Mouse (Mus musculus) small intestine, adult 2 months (tissue): Measurements from ENCODE around the gene Pigv. TPM values are rescaled to one million over a fixed set of nuclear protein-coding genes. Genes with fewer than 3 reads are reported as not detected.
A peak's percentile ranks its signal among the peaks of the same experiment; 100 is the strongest.

Source experiments
- H3K27ac ChIP-seq: fragments of 200-500 bp; 2 replicates; pipeline ENCODE4 v1.5.1; 2012; ENCODE audit warnings: low read depth, low read length, control low read depth, inconsistent platforms; ENCODE audit not compliant: insufficient read depth
- H3K27me3 ChIP-seq: fragments of 200-500 bp; 2 replicates; pipeline ENCODE4 v1.6.1; 2012; ENCODE audit warnings: mild to moderate bottlenecking, moderate library complexity, low read length, inconsistent platforms; ENCODE audit not compliant: control insufficient read depth, insufficient read depth
- H3K36me3 ChIP-seq: fragments of 200-500 bp; 2 replicates; pipeline ENCODE4 v1.6.1; 2012; ENCODE audit warnings: mild to moderate bottlenecking, low read length, control low read depth, inconsistent platforms; ENCODE audit not compliant: control insufficient read depth, insufficient read depth
- H3K4me1 ChIP-seq: fragments of 200-500 bp; 2 replicates; pipeline ENCODE4 v1.6.1; 2012; ENCODE audit warnings: low read length, inconsistent platforms, mixed read lengths; ENCODE audit not compliant: control insufficient read depth, insufficient read depth, insufficient read length
- H3K4me3 ChIP-seq: fragments of 200-500 bp; 2 replicates; pipeline ENCODE4 v1.5.1; 2012; ENCODE audit warnings: low read depth, mild to moderate bottlenecking, control low read depth, inconsistent platforms, low read length, moderate library complexity
- CTCF ChIP-seq: fragments of 200-500 bp; IDR thresholded peaks from 2 replicates; pipeline ENCODE4 v1.5.1; 2012; ENCODE audit warnings: low read depth, mild to moderate bottlenecking, control low read depth, inconsistent platforms, low read length, moderate library complexity, mixed read lengths; ENCODE audit not compliant: insufficient replicate concordance, insufficient read length; ENCODE audit errors: extremely low read depth
- POLR2A ChIP-seq: fragments of 200-500 bp; IDR thresholded peaks from 2 replicates; pipeline ENCODE4 v1.6.1; 2012; ENCODE audit warnings: low read depth, mild to moderate bottlenecking, control low read depth, inconsistent platforms, low read length, moderate library complexity
- WGBS: fragments of 180-500 bp; shearing (Covaris S2); methylation state at CpG from one replicate; pipeline ENCODE4 v1.1.7; 2018; 5-methylcytosine and 5-hydroxymethylcytosine counted together
- polyA plus RNA-seq: library from polyadenylated mRNA; depleted of rRNA; stranded (reverse); fragments of >200 nt; gene quantifications from 2 replicates; pipeline ENCODE4 v1.2.3, GENCODE M21; 2012

Pigv gene
- polyA plus RNA-seq, 1 experiment: 8.9 TPM

GRCm38 (mm10) chr4:133672845-133673647 is 599 bp upstream of the Pigv start:
- Histone ChIP-seq H3K4me3 (peak overlapping the region; percentile 91), H3K27me3 (no peaks in the 10 kb centered on the region), H3K4me1 (peaks cover 18% of the 10 kb centered on the region; the same call in 1 of the 2 replicates), H3K36me3 (peaks cover 2% of the 10 kb centered on the region), H3K27ac (peak overlapping the region; percentile 96)
- WGBS: under 1% methylated on average over 24 of the region's 24 CpGs
- no peak for TF ChIP-seq POLR2A
- no peak for TF ChIP-seq CTCF

- TF ChIP-seq POLR2A (no peak), CTCF (peak; percentile 96)
- whole genome bisulfite sequencing: 2% methylated on average over 13 of the region's 13 CpGs
Measured at GRCm38 (mm10) chr4:133671184-133671880, 1.1 kb downstream of the Pigv start.

GRCm38 (mm10) chr4:133669652-133670210 is 2.7 kb downstream of the Pigv start:
- Histone ChIP-seq H3K36me3 (peaks cover 8% of the 10 kb centered on the region), H3K4me1 (peaks cover 15% of the 10 kb centered on the region), H3K27me3 (no peaks in the 10 kb centered on the region), H3K27ac (no peak overlapping the region), H3K4me3 (no peak overlapping the region)
- WGBS: 53% methylated on average over 6 of the region's 6 CpGs
- TF ChIP-seq CTCF: peak; percentile 16; the same call in 1 of the 2 replicates
- TF ChIP-seq POLR2A: no peak

More at GRCm38 (mm10) chr4:133671184-133671880, 1.1 kb downstream of the Pigv start:
- Histone ChIP-seq H3K27ac (peak overlapping the region; percentile 96), H3K36me3 (peaks cover 4% of the 10 kb centered on the region), H3K4me3 (peak overlapping the region; percentile 91), H3K4me1 (peaks cover 15% of the 10 kb centered on the region; the same call in 1 of the 2 replicates), H3K27me3 (no peaks in the 10 kb centered on the region)

GRCm38 (mm10) chr4:133668537-133668936 is 3.9 kb downstream of the Pigv start:
- no peak overlapping the region for H3K27ac ChIP-seq

GRCm38 (mm10) chr4:133666199-133666598 is 6.2 kb downstream of the Pigv start:
- H3K4me1 ChIP-seq: peaks cover 16% of the 10 kb centered on the region
- H3K4me3 ChIP-seq: no peak overlapping the region
- TF ChIP-seq POLR2A (no peak), CTCF (no peak)
- peaks cover 14% of the 10 kb centered on the region for H3K36me3 ChIP-seq
- 78% methylated on average over 6 of the region's 6 CpGs for WGBS
- peak overlapping the region; percentile 29 for H3K27ac ChIP-seq
- no peaks in the 10 kb centered on the region for H3K27me3 ChIP-seq

More at GRCm38 (mm10) chr4:133668537-133668936, 3.9 kb downstream of the Pigv start:
- H3K4me1 ChIP-seq: peaks cover 6% of the 10 kb centered on the region
- WGBS: 76% methylated on average over 3 of the region's 3 CpGs
- no peak for TF ChIP-seq CTCF
- no peak for TF ChIP-seq POLR2A
- peaks cover 12% of the 10 kb centered on the region for H3K36me3 ChIP-seq
- no peaks in the 10 kb centered on the region for H3K27me3 ChIP-seq
- H3K4me3 ChIP-seq: no peak overlapping the region

GRCm38 (mm10) chr4:133665118-133665517 is 7.3 kb downstream of the Pigv start:
- peaks cover 14% of the 10 kb centered on the region for H3K36me3 ChIP-seq
- H3K4me3 ChIP-seq: no peak overlapping the region
- peaks cover 27% of the 10 kb centered on the region for H3K4me1 ChIP-seq
- no peak overlapping the region for H3K27ac ChIP-seq
- H3K27me3 ChIP-seq: no peaks in the 10 kb centered on the region
- TF ChIP-seq POLR2A (no peak), CTCF (no peak)
- WGBS: 56% methylated on average over 11 of the region's 11 CpGs

GRCm38 (mm10) chr4:133662945-133663344 is 9.5 kb downstream of the Pigv start:
- peaks cover 11% of the 10 kb centered on the region for H3K36me3 ChIP-seq
- TF ChIP-seq POLR2A: no peak
- TF ChIP-seq CTCF: no peak

More at GRCm38 (mm10) chr4:133662945-133663344, 9.5 kb downstream of the Pigv start:
- Histone ChIP-seq H3K4me3 (no peak overlapping the region), H3K4me1 (peaks cover 29% of the 10 kb centered on the region), H3K27ac (no peak overlapping the region), H3K27me3 (no peaks in the 10 kb centered on the region)
- 27% methylated on average over 8 of the region's 8 CpGs for WGBS
